8 mouse cellular contexts compared by ENCODE assay signal in genomic region chr12:111039771-111040530, GRCm38 (mm10). TPM values are rescaled to one million over a fixed set of nuclear protein-coding genes. Genes with fewer than 3 reads are reported as not detected.
DNase-seq lines count a peak whose midpoint lies in the region; ATAC-seq and TF ChIP-seq lines count a peak whose summit lies in the region.

No protein-coding gene starts in this region.

- H3K27ac ChIP-seq in brown adipose tissue, adult 24 weeks (replicated peaks; ENCODE audit: low read depth, low read length): 0 out of 2 replicates have a peak overlapping the region, but pooled peaks have one; percentile 39
- peak overlapping the region; percentile 82 for H3K27ac ChIP-seq in forebrain, postnatal 0 days (ENCODE audit: low read depth, low read length)
- peak overlapping the region; percentile 99 for H3K27ac ChIP-seq in hindbrain, embryonic 15.5 days (replicated peaks)
- H3K27ac ChIP-seq in limb, embryonic 11.5 days (replicated peaks; ENCODE audit: low read depth, low read length): peak overlapping the region; percentile 98
- peak overlapping the region; percentile 99 for H3K27ac ChIP-seq in midbrain, embryonic 14.5 days (replicated peaks; ENCODE audit: low read depth, low read length)

- no peak for ATAC-seq in forebrain, postnatal 0 days
- no peak for ATAC-seq in hindbrain, embryonic 15.5 days (ENCODE audit: low FRiP score, low read depth)
- ATAC-seq in limb, embryonic 11.5 days (ENCODE audit: insufficient number of reproducible peaks, low FRiP score, low TSS enrichment, low read depth): no peak; the same call in 1 of the 2 replicates
- ATAC-seq in midbrain, embryonic 14.5 days (ENCODE audit: low FRiP score, low TSS enrichment): no peak
- no peak for ATAC-seq in activated CD4-positive, CD25-positive, alpha-beta regulatory T cell, adult 4 months

- no peaks in the 10 kb centered on the region for H3K36me3 ChIP-seq in forebrain, postnatal 0 days (ENCODE audit: insufficient read depth)
- H3K36me3 ChIP-seq in hindbrain, embryonic 15.5 days: no peaks in the 10 kb centered on the region
- peaks cover 3% of the 10 kb centered on the region; the same call in 1 of the 2 replicates for H3K36me3 ChIP-seq in limb, embryonic 11.5 days (ENCODE audit: control insufficient read depth, insufficient read depth, low read length)
- H3K36me3 ChIP-seq in midbrain, embryonic 14.5 days (ENCODE audit: control insufficient read depth, insufficient read depth, low read length): 0 out of 2 replicates have a peak, but pooled peaks cover 4% of the 10 kb centered on the region

- H3K27me3 ChIP-seq in forebrain, postnatal 0 days (ENCODE audit: insufficient read depth, low read length): no peaks in the 10 kb centered on the region
- no peaks in the 10 kb centered on the region for H3K27me3 ChIP-seq in hindbrain, embryonic 15.5 days
- no peaks in the 10 kb centered on the region for H3K27me3 ChIP-seq in limb, embryonic 11.5 days (ENCODE audit: control insufficient read depth, insufficient read depth, low read length)
- no peaks in the 10 kb centered on the region for H3K27me3 ChIP-seq in midbrain, embryonic 14.5 days (ENCODE audit: control insufficient read depth, insufficient read depth, low read length)

- no peaks in the 10 kb centered on the region; the same call in 1 of the 2 replicates for H3K4me1 ChIP-seq in brown adipose tissue, adult 24 weeks (ENCODE audit: control insufficient read depth, insufficient read depth, insufficient read length, low read length)
- peaks cover 11% of the 10 kb centered on the region; the same call in 1 of the 2 replicates for H3K4me1 ChIP-seq in forebrain, postnatal 0 days (ENCODE audit: insufficient read depth)
- peaks cover 23% of the 10 kb centered on the region for H3K4me1 ChIP-seq in hindbrain, embryonic 15.5 days (replicated peaks)
- 0 out of 2 replicates have a peak, but pooled peaks cover 6% of the 10 kb centered on the region for H3K4me1 ChIP-seq in limb, embryonic 11.5 days (ENCODE audit: control insufficient read depth, insufficient read depth, low read length)
- H3K4me1 ChIP-seq in midbrain, embryonic 14.5 days (ENCODE audit: control insufficient read depth, insufficient read depth, low read length): peaks cover 9% of the 10 kb centered on the region

- H3K9ac ChIP-seq in forebrain, postnatal 0 days: peak overlapping the region; percentile 59
- peak overlapping the region; percentile 77 for H3K9ac ChIP-seq in hindbrain, embryonic 15.5 days
- H3K9ac ChIP-seq in limb, embryonic 11.5 days (ENCODE audit: low read length): peak overlapping the region; percentile 93
- H3K9ac ChIP-seq in midbrain, embryonic 14.5 days (replicated peaks; ENCODE audit: low read length): peak overlapping the region; percentile 79

- peak overlapping the region; percentile 99 for H3K4me3 ChIP-seq in brown adipose tissue, adult 24 weeks (ENCODE audit: insufficient read depth, low read depth, low read length)
- peak overlapping the region; percentile 91 for H3K4me3 ChIP-seq in forebrain, postnatal 0 days (ENCODE audit: low read depth, low read length)
- H3K4me3 ChIP-seq in hindbrain, embryonic 15.5 days: peak overlapping the region; percentile 75
- peak overlapping the region; percentile 98 for H3K4me3 ChIP-seq in limb, embryonic 11.5 days (ENCODE audit: low read depth, low read length)
- H3K4me3 ChIP-seq in midbrain, embryonic 14.5 days (replicated peaks; ENCODE audit: low read depth, low read length): peak overlapping the region; percentile 95

- no peaks in the 10 kb centered on the region for H3K9me3 ChIP-seq in forebrain, postnatal 0 days (ENCODE audit: low read length)
- H3K9me3 ChIP-seq in hindbrain, embryonic 15.5 days: no peaks in the 10 kb centered on the region
- no peaks in the 10 kb centered on the region for H3K9me3 ChIP-seq in limb, embryonic 11.5 days (ENCODE audit: control insufficient read depth, low read length)
- no peaks in the 10 kb centered on the region for H3K9me3 ChIP-seq in midbrain, embryonic 14.5 days (ENCODE audit: control insufficient read depth, low read length)

- peak; percentile 10 for DNase-seq in MN1 (ENCODE audit: low spot score)
- DNase-seq in forebrain, postnatal 0 days: no peak
- peak; percentile 49 for DNase-seq in limb, embryonic 11.5 days (ENCODE audit: low spot score)
- DNase-seq in midbrain, embryonic 14.5 days: peak; percentile 52
- peak; percentile 62 to 73 for DNase-seq in spleen, postnatal 10 days (ENCODE audit: low spot score in 2 of 2)

- H3K4me2 ChIP-seq in forebrain, postnatal 0 days (ENCODE audit: low read depth): peak overlapping the region; percentile 90
- peak overlapping the region; percentile 95 for H3K4me2 ChIP-seq in hindbrain, embryonic 15.5 days
- H3K4me2 ChIP-seq in limb, embryonic 11.5 days (ENCODE audit: low read depth, severe bottlenecking): peak overlapping the region; percentile 91
- peak overlapping the region; percentile 97 for H3K4me2 ChIP-seq in midbrain, embryonic 14.5 days (ENCODE audit: low read length)

- WGBS in forebrain, postnatal 0 days: 3% methylated on average over 65 of the region's 65 CpGs
- under 1% methylated on average over 64 of the region's 65 CpGs for WGBS in hindbrain, embryonic 15.5 days
- WGBS in limb, embryonic 11.5 days: under 1% methylated on average over 61 of the region's 65 CpGs
- under 1% methylated on average over 65 of the region's 65 CpGs for WGBS in midbrain, embryonic 14.5 days

- no peak for TF ChIP-seq CTCF in forebrain, postnatal 0 days (IDR thresholded peaks at IDR 0.05; ENCODE audit: low read depth)

RNA-seq across cellular contexts. Expression of gene Rcor1, which starts 0.8 kb away (rescaled TPM):
- 6.8 and 9.7 TPM in 2 replicates for polyA plus RNA-seq in brown adipose tissue, adult 24 weeks (2012; ENCODE audit: insufficient read depth, insufficient read length, missing spikeins)
- total RNA-seq in forebrain, postnatal 0 days (2014; rRNA removed): 14.0 and 16.2 TPM in 2 replicates
- polyA plus RNA-seq in forebrain, postnatal 0 days (2015; fragmentation: Nextera tagmentation; extraction: Ambion mirVana): 3.2 and 4.3 TPM in 2 replicates
- polyA plus RNA-seq in hindbrain, embryonic 15.5 days (2015; fragmentation: Nextera tagmentation; extraction: Ambion mirVana): 5.7 and 5.9 TPM in 2 replicates
- 15.1 and 17.9 TPM in 2 replicates for polyA plus RNA-seq in limb, embryonic 11.5 days (2014; fragmentation: Nextera tagmentation; extraction: Ambion mirVana)
- polyA plus RNA-seq in midbrain, embryonic 14.5 days (2014; fragmentation: Nextera tagmentation; extraction: Ambion mirVana): 6.6 and 7.6 TPM in 2 replicates
- polyA plus RNA-seq in activated CD4-positive, CD25-positive, alpha-beta regulatory T cell, adult 4 months (2017; shearing (Covaris generic)): 10 to 100 TPM; 14.7 to 15.9 TPM

Comparison
In these comparisons a context has a peak if more than half of its experiments do, and no peak if none do; other contexts are left out.
1. H3K27ac ChIP-seq: peak in every context shown above with its lines; median percentile 99 in hindbrain, embryonic 15.5 days; 99 in midbrain, embryonic 14.5 days; 98 in limb, embryonic 11.5 days; 82 in forebrain, postnatal 0 days; 39 in brown adipose tissue, adult 24 weeks.